Mouse (Mus musculus): ENCODE measurements at regions not wholly inside any gene's neighbourhood (a gene's known extent, or its start where the extent isn't known, plus 50 kb on each side); places are given as distances from the start of the nearest gene placed in this dataset.

- Histone ChIP-seq H3K9ac (replicated peaks; ENCODE audit: low read length, poor library complexity, severe bottlenecking) (no peak overlapping the region), H3K27ac (ENCODE audit: low read depth, low read length) (no peak overlapping the region), H3K4me2 (ENCODE audit: low read depth, low read length, poor library complexity, severe bottlenecking) (no peak overlapping the region), H3K4me1 (ENCODE audit: insufficient read depth, low read length) (no peaks in the 10 kb centered on the region), H3K27me3 (ENCODE audit: insufficient read depth, low read length) (no peaks in the 10 kb centered on the region), H3K36me3 (ENCODE audit: insufficient read depth, low read length) (no peaks in the 10 kb centered on the region), H3K4me3 (ENCODE audit: low read depth, low read length) (no peak overlapping the region), H3K9me3 (ENCODE audit: low read length) (no peaks in the 10 kb centered on the region)
- ATAC-seq (ENCODE audit: low FRiP score) (no peak), DNase-seq (ENCODE audit: low spot score) (no peak)
- no peak for TF ChIP-seq CTCF (IDR thresholded peaks at IDR 0.05)
- 85% methylated on average over 6 of the region's 6 CpGs for WGBS
Observed at GRCm38 (mm10) chr9:46841571-46841970, 157.0 kb upstream of the Gm4791 start.

- TF ChIP-seq CTCF (IDR thresholded peaks at IDR 0.05) = no peak
- Histone ChIP-seq H3K4me1 (ENCODE audit: insufficient read depth, low read length) (0 out of 2 replicates have a peak, but pooled peaks cover 3% of the 10 kb centered on the region), H3K27me3 (ENCODE audit: insufficient read depth, low read length) (no peaks in the 10 kb centered on the region), H3K4me2 (ENCODE audit: low read depth, low read length, poor library complexity, severe bottlenecking) (no peak overlapping the region), H3K4me3 (ENCODE audit: low read depth, low read length) (no peak overlapping the region), H3K9me3 (ENCODE audit: low read length) (no peaks in the 10 kb centered on the region), H3K36me3 (ENCODE audit: insufficient read depth, low read length) (no peaks in the 10 kb centered on the region), H3K27ac (ENCODE audit: low read depth, low read length) (no peak overlapping the region), H3K9ac (replicated peaks; ENCODE audit: low read length, poor library complexity, severe bottlenecking) (no peak overlapping the region)
- 31% methylated on average over 7 of the region's 7 CpGs for WGBS
- no peak for ATAC-seq (ENCODE audit: low FRiP score)
- DNase-seq (ENCODE audit: low spot score) = no peak
Observed at GRCm38 (mm10) chr9:46835261-46835660, 163.3 kb upstream of the Gm4791 start.

GRCm38 (mm10) chr9:46830746-46831560 is 167.6 kb upstream of the Gm4791 start:
- no peaks in the 10 kb centered on the region for H3K27me3 ChIP-seq (ENCODE audit: insufficient read depth, low read length)
- H3K4me1 ChIP-seq (ENCODE audit: insufficient read depth, low read length) = 0 out of 2 replicates have a peak, but pooled peaks cover 3% of the 10 kb centered on the region
- H3K27ac ChIP-seq (ENCODE audit: low read depth, low read length) = no peak overlapping the region
- H3K9me3 ChIP-seq (ENCODE audit: low read length) = no peaks in the 10 kb centered on the region
- DNase-seq (ENCODE audit: low spot score) (no peak), ATAC-seq (ENCODE audit: low FRiP score) (no peak)
- H3K9ac ChIP-seq (replicated peaks; ENCODE audit: low read length, poor library complexity, severe bottlenecking) = no peak overlapping the region
- 23% methylated on average over 15 of the region's 15 CpGs for WGBS
- H3K36me3 ChIP-seq (ENCODE audit: insufficient read depth, low read length) = no peaks in the 10 kb centered on the region
- H3K4me3 ChIP-seq (ENCODE audit: low read depth, low read length) = no peak overlapping the region
- H3K4me2 ChIP-seq (ENCODE audit: low read depth, low read length, poor library complexity, severe bottlenecking) = 0 out of 2 replicates have a peak overlapping the region, but pooled peaks have one; percentile 24
- no peak for TF ChIP-seq CTCF (IDR thresholded peaks at IDR 0.05)

GRCm38 (mm10) chr9:46830316-46830715 is 168.2 kb upstream of the Gm4791 start:
- no peak for ATAC-seq (ENCODE audit: low FRiP score)
- Histone ChIP-seq H3K27ac (ENCODE audit: low read depth, low read length) (no peak overlapping the region), H3K9me3 (ENCODE audit: low read length) (no peaks in the 10 kb centered on the region), H3K9ac (replicated peaks; ENCODE audit: low read length, poor library complexity, severe bottlenecking) (no peak overlapping the region), H3K4me2 (ENCODE audit: low read depth, low read length, poor library complexity, severe bottlenecking) (no peak overlapping the region), H3K36me3 (ENCODE audit: insufficient read depth, low read length) (no peaks in the 10 kb centered on the region), H3K4me3 (ENCODE audit: low read depth, low read length) (no peak overlapping the region), H3K27me3 (ENCODE audit: insufficient read depth, low read length) (no peaks in the 10 kb centered on the region), H3K4me1 (ENCODE audit: insufficient read depth, low read length) (0 out of 2 replicates have a peak, but pooled peaks cover 3% of the 10 kb centered on the region)
- no peak for TF ChIP-seq CTCF (IDR thresholded peaks at IDR 0.05)
- no peak for DNase-seq (ENCODE audit: low spot score)
- WGBS = 6% methylated on average over 1 of the region's 1 CpGs

GRCm38 (mm10) chr9:46824703-46825102 is 173.8 kb upstream of the Gm4791 start:
- Histone ChIP-seq H3K9ac (replicated peaks; ENCODE audit: low read length, poor library complexity, severe bottlenecking) (no peak overlapping the region), H3K4me2 (ENCODE audit: low read depth, low read length, poor library complexity, severe bottlenecking) (no peak overlapping the region), H3K27me3 (ENCODE audit: insufficient read depth, low read length) (no peaks in the 10 kb centered on the region), H3K4me3 (ENCODE audit: low read depth, low read length) (no peak overlapping the region), H3K27ac (ENCODE audit: low read depth, low read length) (no peak overlapping the region), H3K4me1 (ENCODE audit: insufficient read depth, low read length) (no peaks in the 10 kb centered on the region), H3K36me3 (ENCODE audit: insufficient read depth, low read length) (no peaks in the 10 kb centered on the region), H3K9me3 (ENCODE audit: low read length) (no peaks in the 10 kb centered on the region)
- TF ChIP-seq CTCF (IDR thresholded peaks at IDR 0.05) = no peak
- DNase-seq (ENCODE audit: low spot score) = no peak
- no peak for ATAC-seq (ENCODE audit: low FRiP score)
- WGBS = 51% methylated on average over 4 of the region's 4 CpGs

- no peak for ATAC-seq (ENCODE audit: low FRiP score)
- H3K27me3 ChIP-seq (ENCODE audit: insufficient read depth, low read length) = no peaks in the 10 kb centered on the region
- no peaks in the 10 kb centered on the region for H3K4me1 ChIP-seq (ENCODE audit: insufficient read depth, low read length)
- TF ChIP-seq CTCF (IDR thresholded peaks at IDR 0.05) = no peak
- no peak overlapping the region for H3K4me3 ChIP-seq (ENCODE audit: low read depth, low read length)
- no peaks in the 10 kb centered on the region for H3K36me3 ChIP-seq (ENCODE audit: insufficient read depth, low read length)
- H3K9me3 ChIP-seq (ENCODE audit: low read length) = no peaks in the 10 kb centered on the region
- no peak overlapping the region for H3K9ac ChIP-seq (replicated peaks; ENCODE audit: low read length, poor library complexity, severe bottlenecking)
- DNase-seq (ENCODE audit: low spot score) = no peak
- no peak overlapping the region for H3K27ac ChIP-seq (ENCODE audit: low read depth, low read length)
- no peak overlapping the region for H3K4me2 ChIP-seq (ENCODE audit: low read depth, low read length, poor library complexity, severe bottlenecking)
- WGBS = 61% methylated on average over 7 of the region's 7 CpGs
Observed at GRCm38 (mm10) chr9:46819808-46820207, 178.7 kb upstream of the Gm4791 start.
